Mouse (Mus musculus): Measurements from ENCODE around the gene Plxna2. TPM values are rescaled to one million over a fixed set of nuclear protein-coding genes. Genes with fewer than 3 reads are reported as not detected.
A peak's percentile ranks its signal among the peaks of the same experiment; 100 is the strongest.

Plxna2 gene
- polyA plus RNA-seq, 1 experiment from 2014 or later = 6.3 TPM

DNA sequence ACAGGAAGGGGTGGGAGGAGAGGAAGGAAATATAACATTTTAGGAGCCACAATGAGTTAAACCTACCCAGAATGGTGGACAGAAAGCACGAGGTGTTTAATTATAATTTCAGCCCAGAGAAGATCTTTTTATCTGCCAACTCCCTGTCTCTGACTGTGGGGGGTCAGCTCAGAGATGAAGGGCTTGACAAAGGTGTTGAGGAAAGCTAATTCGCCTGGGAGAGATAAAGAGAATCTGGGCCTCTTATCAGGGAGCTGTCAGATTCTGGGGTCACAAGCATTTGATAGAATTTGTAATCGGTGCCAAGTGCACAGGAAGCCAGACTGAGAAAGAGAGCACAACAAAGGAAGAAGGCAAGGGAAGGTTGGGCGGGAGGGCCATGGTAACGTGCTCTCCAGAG is 144.9 kb downstream of the Plxna2 start:
- Histone ChIP-seq H3K36me3 (peaks cover 21% of the 10 kb centered on the region), H3K4me1 (no peaks in the 10 kb centered on the region), H3K9me3 (replicated peaks) (no peaks in the 10 kb centered on the region), H3K9ac (no peak overlapping the region), H3K4me2 (no peak overlapping the region), H3K27me3 (no peaks in the 10 kb centered on the region), H3K27ac (no peak overlapping the region), H3K4me3 (replicated peaks) (no peak overlapping the region)
- 71% methylated on average over 5 of the region's 5 CpGs for WGBS
- ATAC-seq (replicated peaks; ENCODE audit: low FRiP score) = no peak

DNA sequence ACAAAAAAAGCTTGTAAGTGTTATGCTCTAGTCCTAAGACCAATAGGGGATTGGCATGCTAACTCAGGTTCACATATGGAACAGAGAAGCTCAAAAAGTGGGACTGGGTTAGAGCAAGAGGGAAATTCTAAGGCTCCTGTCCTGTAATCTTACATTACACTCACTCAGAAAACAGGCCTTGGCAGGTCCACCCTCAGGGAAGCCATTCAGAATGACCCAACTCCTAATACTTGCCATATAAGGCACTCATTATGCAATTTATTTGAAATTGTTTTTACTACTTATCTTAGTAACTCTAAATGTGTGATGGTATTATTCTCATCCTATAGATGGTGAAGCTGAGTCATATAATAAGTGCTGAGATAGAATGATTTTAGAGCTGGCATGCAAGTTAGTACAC is 146.9 kb downstream of the Plxna2 start:
- no peak overlapping the region for H3K9ac ChIP-seq
- no peak overlapping the region for H3K4me2 ChIP-seq
- no peaks in the 10 kb centered on the region for H3K9me3 ChIP-seq (replicated peaks)
- H3K27ac ChIP-seq = no peak overlapping the region
- no peaks in the 10 kb centered on the region for H3K27me3 ChIP-seq
- H3K36me3 ChIP-seq = peaks cover 21% of the 10 kb centered on the region
- H3K4me1 ChIP-seq = no peaks in the 10 kb centered on the region
- no peak for ATAC-seq (replicated peaks; ENCODE audit: low FRiP score)
- H3K4me3 ChIP-seq (replicated peaks) = no peak overlapping the region

DNA sequence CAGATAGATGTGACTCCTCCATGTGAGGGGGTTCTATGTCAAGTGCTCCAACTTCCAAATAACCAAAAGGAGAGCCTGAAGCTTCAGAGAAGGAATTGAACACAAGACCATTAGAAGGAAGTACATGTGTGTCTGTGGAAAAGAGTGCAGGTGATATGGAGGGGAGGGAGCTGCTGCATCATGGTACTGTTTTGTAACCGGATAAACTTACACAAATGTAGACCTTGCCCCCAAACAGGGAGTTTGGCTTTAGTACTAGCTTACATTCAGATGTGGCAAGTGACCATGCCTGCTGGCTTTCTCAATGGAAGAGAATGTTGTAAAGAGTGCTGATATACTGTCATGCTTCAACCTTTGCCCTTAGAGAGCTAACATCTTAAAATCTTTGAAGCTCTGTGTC is 150.8 kb downstream of the Plxna2 start:
- WGBS = 74% methylated on average over 1 of the region's 1 CpGs
- no peak overlapping the region for H3K27ac ChIP-seq
- no peak for ATAC-seq (replicated peaks; ENCODE audit: low FRiP score)
- H3K4me2 ChIP-seq = no peak overlapping the region
- H3K4me3 ChIP-seq (replicated peaks) = no peak overlapping the region
- H3K4me1 ChIP-seq = 0 out of 2 replicates have a peak, but pooled peaks cover 1% of the 10 kb centered on the region
- H3K36me3 ChIP-seq = peaks cover 16% of the 10 kb centered on the region
- no peak overlapping the region for H3K9ac ChIP-seq
- no peaks in the 10 kb centered on the region for H3K27me3 ChIP-seq
- H3K9me3 ChIP-seq (replicated peaks) = no peaks in the 10 kb centered on the region

GRCm38 (mm10) chr1:194772053-194772452 is 154.0 kb downstream of the Plxna2 start:
- no peak overlapping the region for H3K4me3 ChIP-seq (replicated peaks)
- 57% methylated on average over 3 of the region's 3 CpGs for WGBS
- H3K27ac ChIP-seq = no peak overlapping the region
- H3K36me3 ChIP-seq = no peaks in the 10 kb centered on the region
- H3K4me2 ChIP-seq = no peak overlapping the region
- H3K9me3 ChIP-seq (replicated peaks) = no peaks in the 10 kb centered on the region
- H3K27me3 ChIP-seq = no peaks in the 10 kb centered on the region
- H3K4me1 ChIP-seq = 0 out of 2 replicates have a peak, but pooled peaks cover 4% of the 10 kb centered on the region
- no peak for ATAC-seq (replicated peaks; ENCODE audit: low FRiP score)
- no peak overlapping the region for H3K9ac ChIP-seq

DNA sequence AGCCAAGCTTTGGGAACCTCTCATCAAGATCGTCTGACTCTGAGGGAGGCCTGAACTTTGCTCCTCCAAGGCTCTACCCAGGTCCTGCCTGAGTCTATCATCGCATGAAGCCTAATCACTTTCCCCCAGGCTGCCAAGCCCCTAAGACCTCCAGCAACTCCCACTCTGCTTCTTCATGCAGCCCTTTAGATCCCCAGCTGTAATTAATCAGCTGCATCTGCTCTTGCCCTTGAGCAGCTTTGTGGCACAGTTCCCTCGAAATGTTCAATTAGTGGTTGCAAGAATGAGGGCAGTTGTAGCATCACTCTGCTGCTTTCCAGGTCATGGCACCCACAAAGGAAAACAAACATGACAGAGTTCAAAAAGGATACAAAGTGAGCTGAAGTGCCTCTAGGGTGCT is 155.9 kb downstream of the Plxna2 start:
- H3K9me3 ChIP-seq (replicated peaks) = no peaks in the 10 kb centered on the region
- 17% methylated on average over 3 of the region's 3 CpGs for WGBS
- peak; percentile 75 for ATAC-seq (replicated peaks; ENCODE audit: low FRiP score)

GRCm38 (mm10) chr1:194774350-194774749 is 156.3 kb downstream of the Plxna2 start:
- H3K4me2 ChIP-seq = no peak overlapping the region
- ATAC-seq (replicated peaks; ENCODE audit: low FRiP score) = no peak
- H3K4me1 ChIP-seq = 0 out of 2 replicates have a peak, but pooled peaks cover 4% of the 10 kb centered on the region
- no peak overlapping the region for H3K4me3 ChIP-seq (replicated peaks)
- H3K36me3 ChIP-seq = no peaks in the 10 kb centered on the region
- no peaks in the 10 kb centered on the region for H3K9me3 ChIP-seq (replicated peaks)
- no peak overlapping the region for H3K9ac ChIP-seq
- 75% methylated on average over 2 of the region's 2 CpGs for WGBS
- no peaks in the 10 kb centered on the region for H3K27me3 ChIP-seq
- no peak overlapping the region for H3K27ac ChIP-seq

More for the DNA sequence above, 155.9 kb downstream of the Plxna2 start:
- H3K4me2 ChIP-seq = no peak overlapping the region
- 0 out of 2 replicates have a peak, but pooled peaks cover 4% of the 10 kb centered on the region for H3K4me1 ChIP-seq
- H3K27ac ChIP-seq = no peak overlapping the region
- no peaks in the 10 kb centered on the region for H3K27me3 ChIP-seq
- H3K9ac ChIP-seq = no peak overlapping the region
- no peaks in the 10 kb centered on the region for H3K36me3 ChIP-seq
- H3K4me3 ChIP-seq (replicated peaks) = no peak overlapping the region

DNA sequence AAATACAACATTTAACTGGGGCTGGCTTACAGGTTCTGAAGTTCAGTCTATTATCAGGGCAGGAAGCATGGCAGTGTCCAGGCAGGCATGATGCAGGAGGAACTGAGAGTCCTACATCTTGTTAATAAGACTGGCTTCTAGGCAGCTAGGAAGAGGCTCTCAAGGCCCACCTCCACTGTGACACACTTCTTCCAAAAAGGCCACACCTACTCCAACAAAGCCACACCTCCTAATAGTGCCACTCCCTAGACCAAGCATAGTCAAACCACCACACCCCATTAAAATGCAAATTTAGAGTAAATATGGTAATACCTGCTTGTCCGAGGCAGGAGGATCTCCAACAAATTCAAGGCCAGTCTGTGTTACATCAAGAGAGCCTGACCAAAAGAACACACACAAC is 156.7 kb downstream of the Plxna2 start:
- peak; percentile 64; the same call in 1 of the 2 replicates for ATAC-seq (replicated peaks; ENCODE audit: low FRiP score)
- 79% methylated on average over 1 of the region's 1 CpGs for WGBS

GRCm38 (mm10) chr1:194775656-194776374 is 157.8 kb downstream of the Plxna2 start:
- no peak overlapping the region for H3K27ac ChIP-seq
- H3K9ac ChIP-seq = no peak overlapping the region
- H3K36me3 ChIP-seq = no peaks in the 10 kb centered on the region
- H3K4me2 ChIP-seq = no peak overlapping the region
- H3K27me3 ChIP-seq = no peaks in the 10 kb centered on the region
- no peaks in the 10 kb centered on the region for H3K9me3 ChIP-seq (replicated peaks)
- no peak overlapping the region for H3K4me3 ChIP-seq (replicated peaks)
- H3K4me1 ChIP-seq = 0 out of 2 replicates have a peak, but pooled peaks cover 4% of the 10 kb centered on the region
- ATAC-seq (replicated peaks; ENCODE audit: low FRiP score) = no peak

More for the DNA sequence above, 156.7 kb downstream of the Plxna2 start:
- no peak overlapping the region for H3K4me3 ChIP-seq (replicated peaks)
- 0 out of 2 replicates have a peak, but pooled peaks cover 4% of the 10 kb centered on the region for H3K4me1 ChIP-seq
- H3K27me3 ChIP-seq = no peaks in the 10 kb centered on the region
- H3K36me3 ChIP-seq = no peaks in the 10 kb centered on the region
- H3K27ac ChIP-seq = no peak overlapping the region
- no peaks in the 10 kb centered on the region for H3K9me3 ChIP-seq (replicated peaks)
- no peak overlapping the region for H3K9ac ChIP-seq
- H3K4me2 ChIP-seq = no peak overlapping the region

GRCm38 (mm10) chr1:194776510-194777244 is 158.7 kb downstream of the Plxna2 start:
- Histone ChIP-seq H3K36me3 (no peaks in the 10 kb centered on the region), H3K27me3 (no peaks in the 10 kb centered on the region), H3K9ac (no peak overlapping the region), H3K27ac (no peak overlapping the region), H3K4me3 (replicated peaks) (no peak overlapping the region), H3K4me1 (0 out of 2 replicates have a peak, but pooled peaks cover 4% of the 10 kb centered on the region), H3K4me2 (no peak overlapping the region), H3K9me3 (replicated peaks) (no peaks in the 10 kb centered on the region)
- 83% methylated on average over 5 of the region's 5 CpGs for WGBS
- ATAC-seq (replicated peaks; ENCODE audit: low FRiP score) = no peak

DNA sequence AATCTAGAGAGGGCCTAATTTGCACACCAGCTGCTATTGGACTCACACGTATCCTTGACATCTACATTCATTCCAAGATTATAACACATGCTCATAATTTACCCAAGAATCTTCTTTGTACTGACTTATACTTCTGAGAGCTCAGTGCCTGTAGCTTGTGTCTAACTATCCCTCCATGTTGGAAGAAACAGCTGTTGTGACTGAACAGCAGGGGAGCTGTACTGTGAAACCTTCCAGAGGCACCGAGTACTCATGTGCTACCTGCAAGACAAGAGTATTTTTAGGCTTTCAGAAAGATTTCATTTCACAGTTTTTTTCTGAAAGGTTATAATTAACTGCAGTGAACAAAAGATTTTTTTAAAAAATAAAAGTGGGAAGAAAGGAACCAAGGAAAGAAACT is 159.6 kb downstream of the Plxna2 start:
- H3K27me3 ChIP-seq = no peaks in the 10 kb centered on the region
- no peak overlapping the region for H3K4me2 ChIP-seq
- 85% methylated on average over 2 of the region's 2 CpGs for WGBS
- no peak for ATAC-seq (replicated peaks; ENCODE audit: low FRiP score)
- H3K27ac ChIP-seq = no peak overlapping the region
- no peaks in the 10 kb centered on the region for H3K9me3 ChIP-seq (replicated peaks)
- H3K4me3 ChIP-seq (replicated peaks) = no peak overlapping the region
- H3K4me1 ChIP-seq = 0 out of 2 replicates have a peak, but pooled peaks cover 4% of the 10 kb centered on the region
- H3K36me3 ChIP-seq = no peaks in the 10 kb centered on the region
- no peak overlapping the region for H3K9ac ChIP-seq

- 83% methylated on average over 3 of the region's 3 CpGs for WGBS
- Histone ChIP-seq H3K9ac (no peak overlapping the region), H3K27me3 (no peaks in the 10 kb centered on the region), H3K4me1 (no peaks in the 10 kb centered on the region), H3K4me3 (replicated peaks) (no peak overlapping the region), H3K36me3 (0 out of 2 replicates have a peak, but pooled peaks cover 3% of the 10 kb centered on the region), H3K9me3 (replicated peaks) (no peaks in the 10 kb centered on the region), H3K27ac (no peak overlapping the region), H3K4me2 (no peak overlapping the region)
- ATAC-seq (replicated peaks; ENCODE audit: low FRiP score) = no peak
Observed at GRCm38 (mm10) chr1:194780392-194780791, 162.4 kb downstream of the Plxna2 start.

DNA sequence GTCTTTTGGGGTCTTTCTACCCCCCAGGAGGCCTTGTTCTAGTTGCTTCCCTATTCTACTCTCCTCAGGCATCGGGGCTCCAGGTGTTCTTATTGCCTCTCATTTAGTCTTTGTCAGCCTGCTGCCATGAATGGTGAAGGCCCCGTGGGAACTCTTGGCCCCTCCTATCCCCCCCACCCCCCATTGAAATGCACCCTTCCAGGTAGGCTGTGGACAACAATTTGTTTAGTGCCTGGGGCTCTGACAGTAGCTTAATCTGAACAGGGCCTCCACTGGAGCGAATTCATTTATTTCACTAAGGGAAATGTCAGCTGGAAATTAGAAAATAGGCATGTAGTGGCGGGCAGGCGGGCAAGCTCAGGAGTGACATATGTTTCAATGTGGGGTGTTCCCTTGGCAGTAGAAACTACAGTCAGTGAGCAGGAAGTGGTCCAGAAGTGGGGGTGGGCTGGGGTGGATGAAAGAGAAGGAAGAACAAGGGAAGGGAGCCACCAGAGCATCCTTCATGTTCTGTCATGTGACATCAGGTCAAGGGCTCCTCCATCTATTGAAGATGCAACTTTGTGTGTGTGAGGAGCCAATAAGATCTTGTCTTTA is 162.9 kb downstream of the Plxna2 start:
- no peak overlapping the region for H3K4me2 ChIP-seq
- no peak overlapping the region for H3K9ac ChIP-seq
- WGBS = 74% methylated on average over 5 of the region's 5 CpGs
- 0 out of 2 replicates have a peak, but pooled peaks cover 3% of the 10 kb centered on the region for H3K36me3 ChIP-seq
- H3K27ac ChIP-seq = no peak overlapping the region
- H3K27me3 ChIP-seq = no peaks in the 10 kb centered on the region
- H3K4me3 ChIP-seq (replicated peaks) = no peak overlapping the region
- no peak for ATAC-seq (replicated peaks; ENCODE audit: low FRiP score)
- no peaks in the 10 kb centered on the region for H3K4me1 ChIP-seq
- H3K9me3 ChIP-seq (replicated peaks) = no peaks in the 10 kb centered on the region
